Mouse (Mus musculus) brain, embryonic 14.5 days (tissue): ENCODE results near the gene Mgst2. TPM values are rescaled to one million over a fixed set of nuclear protein-coding genes. Genes with fewer than 3 reads are reported as not detected.
A peak's percentile ranks its signal among the peaks of the same experiment; 100 is the strongest.

ENCODE experiments used
- DNase-seq: peaks from one replicate; pipeline ENCODE4 v3.0.0-alpha.2; 2011; ENCODE audit warnings: low read depth
- CTCF ChIP-seq: fragments of 200-500 bp; IDR thresholded peaks from 2 replicates; pipeline ENCODE4 v1.5.1; 2012; ENCODE audit warnings: inconsistent platforms, mild to moderate bottlenecking, moderate library complexity, borderline replicate concordance; ENCODE audit not compliant: insufficient read depth, insufficient read length; ENCODE audit errors: extremely low read depth
- POLR2A ChIP-seq: fragments of 200-500 bp; IDR thresholded peaks from 2 replicates; pipeline ENCODE4 v1.6.1; 2012; ENCODE audit warnings: mild to moderate bottlenecking, inconsistent platforms, borderline replicate concordance; ENCODE audit not compliant: poor library complexity, insufficient read depth, insufficient read length, severe bottlenecking; ENCODE audit errors: extremely low read depth
- polyA plus RNA-seq: library from polyadenylated mRNA; depleted of rRNA; stranded (reverse); fragments of >200 nt; gene quantifications from 2 replicates; pipeline ENCODE4 v1.2.3, GENCODE M21; 2012

Mgst2 gene
- polyA plus RNA-seq, 1 experiment, result 0.19 TPM

GRCm38 (mm10) chr3:51638260-51638659, 21.9 kb upstream of the Mgst2 start:
- DNase-seq, result no peak
- TF ChIP-seq POLR2A (no peak), CTCF (no peak)

- no peak for DNase-seq
- TF ChIP-seq CTCF, result no peak
- no peak for TF ChIP-seq POLR2A
These were observed 14.7 kb upstream of the Mgst2 start for GRCm38 (mm10) chr3:51645484-51645883.

- DNase-seq, result no peak
- TF ChIP-seq CTCF (no peak), POLR2A (no peak)
These were observed 13.9 kb upstream of the Mgst2 start for GRCm38 (mm10) chr3:51646301-51646700.

GRCm38 (mm10) chr3:51647356-51647755, 12.8 kb upstream of the Mgst2 start:
- no peak for DNase-seq
- no peak for TF ChIP-seq CTCF
- no peak for TF ChIP-seq POLR2A

- peak; percentile 91 for DNase-seq
- no peak for TF ChIP-seq POLR2A
- TF ChIP-seq CTCF, result peak; percentile 97
These were observed 12.0 kb upstream of the Mgst2 start for GRCm38 (mm10) chr3:51648037-51648664.

- DNase-seq, result no peak
- TF ChIP-seq CTCF (no peak), POLR2A (no peak)
These were observed 10.7 kb upstream of the Mgst2 start for GRCm38 (mm10) chr3:51649426-51649825.

- no peak for DNase-seq
- TF ChIP-seq CTCF, result no peak
- no peak for TF ChIP-seq POLR2A
These were observed 10.2 kb upstream of the Mgst2 start for GRCm38 (mm10) chr3:51649986-51650385.

GRCm38 (mm10) chr3:51651149-51651548, 9.0 kb upstream of the Mgst2 start:
- peak; percentile 66 for DNase-seq

GRCm38 (mm10) chr3:51652292-51652691, 7.9 kb upstream of the Mgst2 start:
- TF ChIP-seq CTCF (peak; percentile 71; the same call in 1 of the 2 replicates), POLR2A (no peak)

More at GRCm38 (mm10) chr3:51651149-51651548, 9.0 kb upstream of the Mgst2 start:
- peak; percentile 49; the same call in 1 of the 2 replicates for TF ChIP-seq CTCF
- TF ChIP-seq POLR2A, result no peak

GRCm38 (mm10) chr3:51652701-51653100, 7.5 kb upstream of the Mgst2 start:
- DNase-seq, result peak; percentile 42
- TF ChIP-seq CTCF (no peak), POLR2A (no peak)

More at GRCm38 (mm10) chr3:51652292-51652691, 7.9 kb upstream of the Mgst2 start:
- peak; percentile 86 for DNase-seq

GRCm38 (mm10) chr3:51654303-51655055, 5.7 kb upstream of the Mgst2 start:
- no peak for DNase-seq
- TF ChIP-seq POLR2A (no peak), CTCF (no peak)

- TF ChIP-seq CTCF (no peak), POLR2A (no peak)
- no peak for DNase-seq
These were observed 745 bp upstream of the Mgst2 start for GRCm38 (mm10) chr3:51659415-51659814.

- TF ChIP-seq CTCF, result no peak
- TF ChIP-seq POLR2A, result no peak
- no peak for DNase-seq
These were observed 689 bp downstream of the Mgst2 start for GRCm38 (mm10) chr3:51660821-51661276.
